Mouse (Mus musculus) heart, embryonic 16.5 days (tissue): Measurements from ENCODE around the gene Lrrc10. TPM values are rescaled to one million over a fixed set of nuclear protein-coding genes. Genes with fewer than 3 reads are reported as not detected.

ENCODE experiments used
- ATAC-seq: fragments of 200-750 bp; cut with Nextera tagmentation; replicated peaks from 2 replicates; pipeline ENCODE4 v1.8.0; 2017; ENCODE audit warnings: moderate number of reproducible peaks; ENCODE audit not compliant: insufficient read depth, low FRiP score; ENCODE audit errors: extremely low read depth
- H3K27ac ChIP-seq: fragments of 300-500 bp; sonication (generic); 2 replicates; pipeline ENCODE4 v1.5.1; 2014; ENCODE audit warnings: mild to moderate bottlenecking, low read length, control low read depth, moderate library complexity
- H3K27me3 ChIP-seq: fragments of 300-500 bp; sonication (generic); 2 replicates; pipeline ENCODE4 v1.6.1; 2014; ENCODE audit warnings: low read length, mixed read lengths; ENCODE audit not compliant: control insufficient read depth, insufficient read depth
- H3K36me3 ChIP-seq: fragments of 300-500 bp; sonication (generic); 2 replicates; pipeline ENCODE4 v1.6.1; 2014; ENCODE audit not compliant: control insufficient read depth, insufficient read depth
- H3K4me1 ChIP-seq: fragments of 300-500 bp; sonication (generic); 2 replicates; pipeline ENCODE4 v1.6.1; 2014; ENCODE audit warnings: low read length, mixed read lengths; ENCODE audit not compliant: control insufficient read depth, insufficient read depth
- H3K4me2 ChIP-seq: fragments of 300-500 bp; sonication (generic); 2 replicates; pipeline ENCODE4 v1.6.1; 2014; ENCODE audit warnings: low read depth, mild to moderate bottlenecking, control low read depth, low read length
- H3K4me3 ChIP-seq: fragments of 300-500 bp; sonication (generic); 2 replicates; pipeline ENCODE4 v1.5.1; 2014; ENCODE audit warnings: mild to moderate bottlenecking, control low read depth, low read length
- H3K9ac ChIP-seq: fragments of 300-500 bp; sonication (generic); 2 replicates; pipeline ENCODE4 v1.6.1; 2014; ENCODE audit warnings: low read length, control low read depth
- H3K9me3 ChIP-seq: fragments of 300-500 bp; sonication (generic); replicated peaks from 2 replicates; pipeline ENCODE4 v1.6.1; 2016; ENCODE audit warnings: low read length; ENCODE audit not compliant: control insufficient read depth
- WGBS: fragments of 180-500 bp; shearing (Covaris S2); extraction: QIAGEN DNeasy Blood & Tissue Kit; methylation state at CpG from one replicate; pipeline ENCODE4 v1.1.7; 2014; 5-methylcytosine and 5-hydroxymethylcytosine counted together
- polyA plus RNA-seq: library from polyadenylated mRNA; unstranded; fragments of >200 nt; fragmentation: Nextera tagmentation; extraction: Ambion mirVana; gene quantifications from 2 replicates; pipeline ENCODE4 v1.2.1, GENCODE M21; 2015

Lrrc10 gene
- polyA plus RNA-seq, 1 experiment from 2014 or later: 60.4 TPM

DNA sequence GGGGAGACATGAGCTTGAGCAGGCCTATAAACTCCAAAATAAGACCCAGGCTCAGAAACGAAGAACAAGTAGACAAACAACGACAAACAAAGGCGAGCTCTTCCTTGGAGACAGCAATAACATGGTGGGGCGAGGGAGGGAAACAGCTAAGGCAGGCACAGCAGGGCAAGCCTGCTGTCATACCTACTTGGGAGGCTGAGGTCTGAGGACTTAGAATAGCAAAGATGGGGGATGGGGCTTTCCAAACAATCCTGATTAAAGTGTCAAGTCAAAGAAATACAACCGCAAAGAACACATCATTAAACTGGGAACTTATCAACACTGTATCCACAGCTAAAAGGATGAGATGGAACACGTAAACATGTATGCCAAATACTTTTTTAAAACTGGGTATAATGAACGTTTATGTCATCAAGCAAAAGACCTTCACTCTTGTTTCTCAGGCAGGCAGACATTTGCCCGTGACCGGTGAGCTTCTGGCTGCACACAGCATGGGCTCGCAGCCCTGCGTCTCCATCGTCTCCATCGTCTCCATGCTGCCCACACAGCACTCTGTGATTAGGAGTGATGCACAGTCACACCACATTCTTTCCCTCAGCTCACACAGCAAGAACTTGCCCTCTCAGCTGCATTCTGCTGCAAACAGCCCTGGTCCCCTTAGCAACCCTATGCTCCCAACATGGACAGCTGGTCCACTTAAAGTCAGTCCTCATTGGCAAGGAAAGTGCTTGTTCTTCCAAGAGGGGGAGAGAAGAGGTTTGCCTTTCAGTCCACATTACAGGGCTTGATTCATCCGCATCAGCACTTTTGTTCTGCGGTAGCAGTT lies 49.6 kb downstream of the Lrrc10 start:
- Histone ChIP-seq H3K9me3 (no peaks in the 10 kb centered on the region), H3K9ac (no peak overlapping the region)
- 36% methylated on average over 15 of the region's 15 CpGs for WGBS

DNA sequence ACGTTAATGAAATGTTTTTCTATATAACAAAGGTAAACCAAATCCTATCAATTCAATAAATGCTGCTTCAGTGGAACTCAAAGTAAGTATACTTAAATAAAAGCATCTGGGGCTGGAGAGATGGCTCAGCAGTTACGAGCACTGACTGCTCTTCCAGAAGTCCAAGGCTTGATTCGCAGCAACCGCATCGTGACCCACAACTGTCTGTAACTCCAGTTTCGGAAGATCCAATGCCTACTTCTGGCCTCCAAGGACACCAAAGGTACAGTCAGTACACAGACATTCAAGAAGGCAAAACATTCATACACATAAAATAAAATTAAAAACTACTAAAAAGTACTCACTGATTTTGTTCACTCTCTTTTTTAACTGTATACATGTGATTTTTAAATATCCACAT lies 51.0 kb downstream of the Lrrc10 start:
- ATAC-seq: no peak
- H3K27me3 ChIP-seq: no peaks in the 10 kb centered on the region
- no peak overlapping the region for H3K4me2 ChIP-seq
- peaks cover 19% of the 10 kb centered on the region for H3K4me1 ChIP-seq
- H3K9ac ChIP-seq: no peak overlapping the region
- 91% methylated on average over 6 of the region's 6 CpGs for WGBS
- peaks cover 13% of the 10 kb centered on the region; the same call in 1 of the 2 replicates for H3K36me3 ChIP-seq
- no peaks in the 10 kb centered on the region for H3K9me3 ChIP-seq
- no peak overlapping the region for H3K4me3 ChIP-seq
- H3K27ac ChIP-seq: no peak overlapping the region

More for the DNA sequence above, 49.6 kb downstream of the Lrrc10 start:
- Histone ChIP-seq H3K36me3 (peaks cover 10% of the 10 kb centered on the region; the same call in 1 of the 2 replicates), H3K27me3 (no peaks in the 10 kb centered on the region), H3K27ac (peak overlapping the region; percentile 33), H3K4me1 (peaks cover 19% of the 10 kb centered on the region), H3K4me2 (no peak overlapping the region), H3K4me3 (no peak overlapping the region)
- ATAC-seq: peak; percentile 81

Other genes with a start within 250 kb of the Lrrc10 start
- gene Myrfl, start 148.4 kb upstream of the Lrrc10 start, polyA plus RNA-seq: 0.24 and 0.55 TPM in 2 replicates
- gene Rab3ip, start 94.6 kb upstream of the Lrrc10 start, polyA plus RNA-seq: 76.2 and 77.2 TPM in 2 replicates
- gene Gm10271, start 72.7 kb upstream of the Lrrc10 start, polyA plus RNA-seq: not detected in 2 replicates
- 0.79 and 0.83 TPM in 2 replicates for gene Best3, start 59.0 kb upstream of the Lrrc10 start, polyA plus RNA-seq
- 167 and 185 TPM in 2 replicates for gene Cct2, start 18.5 kb downstream of the Lrrc10 start, polyA plus RNA-seq
- gene Frs2, start 103.2 kb downstream of the Lrrc10 start, polyA plus RNA-seq: 16.1 and 17.5 TPM in 2 replicates
- gene Yeats4, start 179.2 kb downstream of the Lrrc10 start, polyA plus RNA-seq: 40.8 and 54.8 TPM in 2 replicates
- gene 9530003J23Rik, start 193.4 kb downstream of the Lrrc10 start, polyA plus RNA-seq: not detected in 2 replicates
- gene Lyz2, start 237.0 kb downstream of the Lrrc10 start, polyA plus RNA-seq: 86.6 and 87.8 TPM in 2 replicates
- 2.6 and 2.9 TPM in 2 replicates for gene Lyz1, start 247.5 kb downstream of the Lrrc10 start, polyA plus RNA-seq